Mouse (Mus musculus) heart, postnatal 0 days (tissue): Measurements from ENCODE around the gene Lrrtm3.

Experiments used
- CTCF ChIP-seq: IDR thresholded peaks from 2 replicates; pipeline ENCODE4 v1.5.1; 2016; ENCODE audit warnings: antibody characterized with exemption, control low read depth, low read depth
- EP300 ChIP-seq: IDR thresholded peaks from 2 replicates; pipeline ENCODE4 v1.6.1; 2016; ENCODE audit warnings: antibody characterized with exemption, low read depth

GRCm38 (mm10) chr10:64115246-64115645 lies 25.2 kb upstream of the Lrrtm3 start:
- TF ChIP-seq CTCF (no peak), EP300 (no peak)
